Mouse (Mus musculus): ENCODE measurements around the gene Lrrc36.

GRCm38 (mm10) chr8:105466700-105467291 lies 53.4 kb downstream of the Lrrc36 start:
- TF ChIP-seq POLR2A (IDR thresholded peaks at IDR 0.05; ENCODE audit: borderline replicate concordance, control insufficient read depth, low read depth, low read length) (no peak), CTCF (IDR thresholded peaks at IDR 0.05; ENCODE audit: control insufficient read depth, insufficient read depth, low read length) (no peak)

All from bone marrow, adult 2 months (tissue).